Mouse (Mus musculus) MEL (cell line): ENCODE measurements around the gene Xpo4. TPM values are rescaled to one million over a fixed set of nuclear protein-coding genes. Genes with fewer than 3 reads are reported as not detected.

Experiments
- DNase-seq: peaks from one replicate; pipeline ENCODE4 v3.0.0; 2011; ENCODE audit warnings: low read depth, low spot score
- H3K27ac ChIP-seq: 2 replicates; pipeline ENCODE4 v1.5.1; 2012; ENCODE audit warnings: low read depth, mild to moderate bottlenecking, control low read depth, low read length, moderate library complexity; ENCODE audit not compliant: control insufficient read depth
- H3K27me3 ChIP-seq, 2 experiments: fragments of 150-350 bp in 1 of 2; sonication (generic) in 1 of 2; 2 replicates each; pipeline ENCODE4 v1.6.1; 2012; ENCODE audit warnings: low read length in 2 of 2, mild to moderate bottlenecking in 2 of 2, improper control_type of control experiment in 1 of 2, moderate library complexity in 1 of 2; ENCODE audit not compliant: insufficient read depth in 2 of 2, control insufficient read depth in 1 of 2
- H3K36me3 ChIP-seq, 2 experiments: 2 replicates each; pipeline ENCODE4 v1.6.1; 2012 to 2014; ENCODE audit warnings: low read length in 2 of 2, improper control_type of control experiment in 1 of 2, inconsistent platforms in 1 of 2, mild to moderate bottlenecking in 1 of 2; ENCODE audit not compliant: insufficient read depth in 2 of 2, control insufficient read depth in 1 of 2
- H3K4me1 ChIP-seq, 2 experiments: fragments of 150-350 bp in 1 of 2; sonication (generic) in 1 of 2; 2 replicates each; pipeline ENCODE4 v1.6.1; 2012; ENCODE audit warnings: low read length in 2 of 2, improper control_type of control experiment in 1 of 2, mild to moderate bottlenecking in 1 of 2; ENCODE audit not compliant: insufficient read depth in 2 of 2, control insufficient read depth in 1 of 2
- H3K4me3 ChIP-seq, 2 experiments: fragments of 150-350 bp in 1 of 2; sonication (generic) in 1 of 2; 2 replicates each; pipeline ENCODE4 v1.5.1; 2012; ENCODE audit warnings: low read depth in 2 of 2, low read length in 2 of 2, mild to moderate bottlenecking in 2 of 2, moderate library complexity in 2 of 2, control low read depth in 1 of 2, improper control_type of control experiment in 1 of 2; ENCODE audit not compliant: control insufficient read depth in 1 of 2, insufficient read depth in 1 of 2
- H3K79me2 ChIP-seq: 2 replicates; pipeline ENCODE4 v1.6.1; 2012; ENCODE audit warnings: mild to moderate bottlenecking, low read length, moderate library complexity; ENCODE audit not compliant: control insufficient read depth, poor library complexity, insufficient read depth
- H3K9ac ChIP-seq: 2 replicates; pipeline ENCODE4 v1.6.1; 2012; ENCODE audit warnings: low read depth, mild to moderate bottlenecking, control low read depth, low read length, moderate library complexity; ENCODE audit not compliant: control insufficient read depth, poor library complexity, severe bottlenecking
- H3K9me3 ChIP-seq: fragments of 150-350 bp; sonication (generic); replicated peaks from 2 replicates; pipeline ENCODE4 v1.6.1; 2012; ENCODE audit warnings: mild to moderate bottlenecking, low read length, improper control_type of control experiment, moderate library complexity; ENCODE audit not compliant: insufficient read depth
- BHLHE40 ChIP-seq: IDR thresholded peaks from 2 replicates; pipeline ENCODE4 v1.6.1; 2012; ENCODE audit warnings: low read depth, mild to moderate bottlenecking, inconsistent platforms, low read length, improper control_type of control experiment, borderline replicate concordance
- CHD2 ChIP-seq: IDR thresholded peaks from 2 replicates; pipeline ENCODE4 v1.6.1; 2011; ENCODE audit warnings: low read length, improper control_type of control experiment
- E2F4 ChIP-seq: IDR thresholded peaks from 2 replicates; pipeline ENCODE4 v1.6.1; 2011; ENCODE audit warnings: low read depth, low read length, improper control_type of control experiment, borderline replicate concordance
- HCFC1 ChIP-seq: IDR thresholded peaks from 2 replicates; pipeline ENCODE4 v1.6.1; 2012; ENCODE audit warnings: low read depth, mild to moderate bottlenecking, inconsistent platforms, low read length, improper control_type of control experiment, moderate library complexity
- JUND ChIP-seq: IDR thresholded peaks from 2 replicates; pipeline ENCODE4 v1.6.1; 2011; ENCODE audit warnings: low read depth, mild to moderate bottlenecking, improper control_type of control experiment, low read length
- MAZ ChIP-seq: IDR thresholded peaks from 2 replicates; pipeline ENCODE4 v1.6.1; 2012; ENCODE audit warnings: low read depth, mild to moderate bottlenecking, inconsistent platforms, low read length, improper control_type of control experiment
- NRF1 ChIP-seq: IDR thresholded peaks from 2 replicates; pipeline ENCODE4 v1.6.1; 2014; ENCODE audit warnings: low read depth, mild to moderate bottlenecking, inconsistent platforms, low read length, improper control_type of control experiment, moderate library complexity; ENCODE audit not compliant: poor library complexity, insufficient read depth, severe bottlenecking
- POLR2AphosphoS5 ChIP-seq: IDR thresholded peaks from 2 replicates; pipeline ENCODE4 v1.6.1; 2012; ENCODE audit warnings: low read depth, borderline replicate concordance, mild to moderate bottlenecking, inconsistent platforms, low read length, moderate library complexity, mixed read lengths
- RCOR1 ChIP-seq: IDR thresholded peaks from 2 replicates; pipeline ENCODE4 v1.6.1; 2012; ENCODE audit warnings: low read depth, mild to moderate bottlenecking, inconsistent platforms, low read length, improper control_type of control experiment
- SIN3A ChIP-seq: IDR thresholded peaks from 2 replicates; pipeline ENCODE4 v1.6.1; 2012; ENCODE audit warnings: low read length, improper control_type of control experiment, inconsistent platforms
- TBP ChIP-seq: IDR thresholded peaks from 2 replicates; pipeline ENCODE4 v1.8.0; 2011; ENCODE audit warnings: low read depth, low read length, improper control_type of control experiment
- UBTF ChIP-seq: IDR thresholded peaks from 2 replicates; pipeline ENCODE4 v1.6.1; 2012; ENCODE audit warnings: low read depth, mild to moderate bottlenecking, inconsistent platforms, low read length, improper control_type of control experiment, moderate library complexity, borderline replicate concordance; ENCODE audit not compliant: insufficient read depth
- USF1 ChIP-seq: IDR thresholded peaks from 2 replicates; pipeline ENCODE4 v1.6.1; 2014; ENCODE audit warnings: low read depth, mild to moderate bottlenecking, inconsistent platforms, low read length, improper control_type of control experiment, moderate library complexity
- USF2 ChIP-seq, 2 experiments: IDR thresholded peaks; 2 replicates each; pipeline ENCODE4 v1.6.1; 2011 to 2012; ENCODE audit warnings: improper control_type of control experiment in 2 of 2, low read length in 2 of 2, borderline replicate concordance in 1 of 2, inconsistent platforms in 1 of 2, low read depth in 1 of 2, mild to moderate bottlenecking in 1 of 2; ENCODE audit not compliant: insufficient read depth in 1 of 2
- polyA plus RNA-seq, 2 experiments: library from polyadenylated mRNA; stranded (reverse) in 1 of 2; unstranded in 1 of 2; fragments of >175 nt in 1 of 2; fragments of >200 nt in 1 of 2; gene quantifications; 2 replicates each; pipeline versions ENCODE4 v1.2.1 to v1.2.4; 2012; ENCODE audit warnings: low replicate concordance in 2 of 2, low read depth in 1 of 2; ENCODE audit not compliant: insufficient read length in 2 of 2, insufficient read depth in 1 of 2, missing spikeins in 1 of 2
- total RNA-seq: library from RNA; depleted of rRNA; stranded (reverse); fragments of 300-350 nt; gene quantifications from 2 replicates; pipeline ENCODE4 v1.2.3, GENCODE M21; 2012

Gene Xpo4
- total and polyA plus RNA-seq, 3 experiments, result 32.3 to 46.5 TPM; not detected in 1

DNA sequence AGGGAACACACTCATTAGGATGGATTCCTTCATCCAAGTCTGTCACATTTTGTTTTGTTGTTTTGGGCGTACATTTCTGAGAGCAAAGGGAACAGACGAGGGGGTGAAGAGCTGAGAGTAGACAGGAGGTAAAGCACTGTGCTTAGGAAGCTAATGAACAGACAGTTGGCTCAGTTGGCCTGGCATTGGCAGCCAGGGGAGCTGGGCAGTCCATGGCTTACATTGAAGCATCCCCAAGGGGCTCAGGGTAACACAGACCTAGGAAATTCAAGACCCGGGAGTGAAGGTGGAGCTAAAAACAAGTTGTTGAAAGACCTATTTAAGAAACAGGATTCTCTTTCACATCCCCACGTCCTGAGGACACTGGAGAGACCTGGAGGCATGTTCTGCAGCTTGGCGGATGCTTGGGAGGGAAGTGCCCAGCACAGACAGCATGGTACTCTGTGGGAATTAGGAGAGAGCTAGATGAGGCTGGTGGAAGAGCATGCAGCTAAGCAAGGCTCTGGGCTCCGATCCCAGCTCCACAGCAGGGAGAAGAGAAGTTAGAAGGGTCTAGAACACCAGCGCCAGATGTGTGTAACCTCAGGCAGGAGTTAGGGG is 109.7 kb downstream of the Xpo4 start:
- Histone ChIP-seq H3K9ac (no peak overlapping the region), H3K36me3 (peaks cover 0 to 5% of the 10 kb centered on the region in 2 experiments; a peak in 2 of 4 replicates), H3K79me2 (no peaks in the 10 kb centered on the region), H3K27ac (no peak overlapping the region), H3K4me1 (no peaks in the 10 kb centered on the region), H3K4me3 (no peak overlapping the region), H3K9me3 (no peaks in the 10 kb centered on the region), H3K27me3 (no peaks in the 10 kb centered on the region)
- no peak for TF ChIP-seq HCFC1
- TF ChIP-seq USF1, result no peak
- TF ChIP-seq SIN3A, result no peak
- no peak for TF ChIP-seq MAZ
- TF ChIP-seq BHLHE40, result no peak
- no peak for TF ChIP-seq UBTF
- no peak for TF ChIP-seq NRF1
- no peak for DNase-seq

DNA sequence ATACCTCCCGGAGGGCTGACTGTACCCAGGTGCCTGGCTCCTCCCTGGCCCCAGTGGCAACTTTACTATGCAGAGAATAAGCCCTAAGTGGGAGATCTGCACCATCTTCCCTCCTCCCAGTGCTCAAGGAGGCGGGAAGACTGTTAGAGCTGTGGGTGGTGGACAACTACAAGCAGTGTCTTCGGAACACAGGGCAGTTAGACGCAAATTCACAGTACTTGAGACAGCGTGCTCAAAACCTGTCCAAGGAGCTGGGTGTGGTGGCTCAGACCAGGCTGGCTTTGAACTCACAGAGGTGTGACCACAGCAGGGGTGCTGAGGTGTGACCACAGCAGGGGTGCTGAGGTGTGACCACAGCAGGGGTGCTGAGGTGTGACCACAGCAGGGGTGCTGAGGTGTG is 110.8 kb downstream of the Xpo4 start:
- Histone ChIP-seq H3K9ac (no peak overlapping the region), H3K79me2 (no peaks in the 10 kb centered on the region), H3K27ac (no peak overlapping the region), H3K36me3 (peaks cover 0 to 5% of the 10 kb centered on the region in 2 experiments; a peak in 2 of 4 replicates), H3K4me3 (no peak overlapping the region), H3K9me3 (no peaks in the 10 kb centered on the region), H3K27me3 (no peaks in the 10 kb centered on the region), H3K4me1 (no peaks in the 10 kb centered on the region)
- TF ChIP-seq TBP, result no peak
- TF ChIP-seq CHD2, result no peak
- TF ChIP-seq E2F4, result no peak
- TF ChIP-seq USF1, result no peak
- no peak for TF ChIP-seq POLR2AphosphoS5
- no peak for TF ChIP-seq RCOR1
- TF ChIP-seq JUND, result no peak
- no peak for TF ChIP-seq USF2 (IDR thresholded peaks at IDR 0.05; ENCODE audit: borderline replicate concordance in 1 of 2, insufficient read depth in 1 of 2, low read depth in 1 of 2, low read length in 2 of 2)
- no peak for TF ChIP-seq UBTF
- DNase-seq, result no peak
